Mouse (Mus musculus) neural tube, embryonic 11.5 days (tissue): ENCODE results near the gene Cog3. TPM values are rescaled to one million over a fixed set of nuclear protein-coding genes. Genes with fewer than 3 reads are reported as not detected.

ENCODE experiments used
- ATAC-seq: fragments of 200-750 bp; cut with Nextera tagmentation; 2 replicates; pipeline ENCODE4 v1.8.0; 2017; ENCODE audit warnings: moderate number of reproducible peaks, mild to moderate bottlenecking, moderate TSS enrichment, moderate library complexity; ENCODE audit not compliant: insufficient read depth, low FRiP score, low TSS enrichment
- DNase-seq: peaks from one replicate; pipeline ENCODE4 v3.0.0-alpha.2; 2015; ENCODE audit warnings: low spot score
- H3K27ac ChIP-seq: fragments of 300-500 bp; sonication (generic); 2 replicates; pipeline ENCODE4 v1.5.1; 2014; ENCODE audit warnings: low read depth, mild to moderate bottlenecking, low read length
- H3K27me3 ChIP-seq: fragments of 300-500 bp; sonication (generic); 2 replicates; pipeline ENCODE4 v1.6.1; 2014; ENCODE audit warnings: mild to moderate bottlenecking, low read length, mixed read lengths; ENCODE audit not compliant: control insufficient read depth, insufficient read depth
- H3K36me3 ChIP-seq: fragments of 300-500 bp; sonication (generic); 2 replicates; pipeline ENCODE4 v1.6.1; 2014; ENCODE audit warnings: mild to moderate bottlenecking, low read length, moderate library complexity, mixed read lengths; ENCODE audit not compliant: control insufficient read depth, insufficient read depth
- H3K4me1 ChIP-seq: fragments of 300-500 bp; sonication (generic); 2 replicates; pipeline ENCODE4 v1.6.1; 2014; ENCODE audit warnings: low read length, mixed read lengths; ENCODE audit not compliant: control insufficient read depth, insufficient read depth
- H3K4me2 ChIP-seq: fragments of 300-500 bp; sonication (generic); 2 replicates; pipeline ENCODE4 v1.6.1; 2014; ENCODE audit warnings: low read depth, mild to moderate bottlenecking, moderate library complexity
- H3K4me3 ChIP-seq: fragments of 300-500 bp; sonication (generic); 2 replicates; pipeline ENCODE4 v1.5.1; 2014; ENCODE audit warnings: low read depth, low read length
- H3K9ac ChIP-seq: fragments of 300-500 bp; sonication (generic); 2 replicates; pipeline ENCODE4 v1.6.1; 2014; ENCODE audit warnings: mild to moderate bottlenecking, low read length
- H3K9me3 ChIP-seq: fragments of 300-500 bp; sonication (generic); 2 replicates; pipeline ENCODE4 v1.6.1; 2016; ENCODE audit warnings: low read length; ENCODE audit not compliant: control insufficient read depth
- whole genome bisulfite sequencing: fragments of 180-500 bp; shearing (Covaris S2); extraction: QIAGEN DNeasy Blood & Tissue Kit; methylation state at CpG from one replicate; pipeline ENCODE4 v1.1.7; 2014; 5-methylcytosine and 5-hydroxymethylcytosine counted together
- polyA plus RNA-seq: library from polyadenylated mRNA; unstranded; fragments of >200 nt; fragmentation: Nextera tagmentation; extraction: Ambion mirVana; gene quantifications from 2 replicates; pipeline ENCODE4 v1.2.1, GENCODE M21; 2014

Gene Cog3
- polyA plus RNA-seq, 1 experiment from 2014 or later: 30.0 TPM

GRCm38 (mm10) chr14:75707771-75708170 lies 46.5 kb downstream of the Cog3 start:
- Histone ChIP-seq H3K36me3 (peaks cover 5% of the 10 kb centered on the region), H3K9me3 (no peaks in the 10 kb centered on the region), H3K27me3 (no peaks in the 10 kb centered on the region), H3K4me2 (no peak overlapping the region), H3K9ac (no peak overlapping the region), H3K27ac (no peak overlapping the region), H3K4me1 (no peaks in the 10 kb centered on the region), H3K4me3 (no peak overlapping the region)
- ATAC-seq: no peak
- WGBS: 45% methylated on average over 7 of the region's 7 CpGs
- no peak for DNase-seq

DNA sequence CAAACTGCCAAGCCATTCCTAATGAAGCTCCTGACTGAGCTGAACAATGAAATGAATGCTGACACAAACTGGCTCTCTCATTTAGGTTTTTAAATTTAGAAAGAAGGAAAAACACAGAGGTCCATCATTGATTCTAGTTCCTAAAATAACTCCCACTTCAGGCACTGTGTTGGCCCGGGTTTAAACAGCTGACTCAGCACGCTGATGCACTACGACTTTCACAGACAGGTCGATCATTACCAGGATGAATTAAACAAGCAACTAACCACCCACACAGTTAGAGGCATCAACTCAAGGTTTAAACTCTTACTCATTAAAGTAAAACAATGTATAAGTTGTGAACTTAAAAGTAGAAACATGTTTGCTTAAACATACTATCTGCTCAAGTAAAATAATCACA lies 47.7 kb downstream of the Cog3 start:
- Histone ChIP-seq H3K9me3 (no peaks in the 10 kb centered on the region), H3K4me2 (no peak overlapping the region), H3K9ac (no peak overlapping the region), H3K27me3 (no peaks in the 10 kb centered on the region), H3K36me3 (peaks cover 5% of the 10 kb centered on the region), H3K4me1 (no peaks in the 10 kb centered on the region), H3K27ac (no peak overlapping the region), H3K4me3 (no peak overlapping the region)
- 86% methylated on average over 4 of the region's 4 CpGs for WGBS
- DNase-seq (no peak), ATAC-seq (no peak)

DNA sequence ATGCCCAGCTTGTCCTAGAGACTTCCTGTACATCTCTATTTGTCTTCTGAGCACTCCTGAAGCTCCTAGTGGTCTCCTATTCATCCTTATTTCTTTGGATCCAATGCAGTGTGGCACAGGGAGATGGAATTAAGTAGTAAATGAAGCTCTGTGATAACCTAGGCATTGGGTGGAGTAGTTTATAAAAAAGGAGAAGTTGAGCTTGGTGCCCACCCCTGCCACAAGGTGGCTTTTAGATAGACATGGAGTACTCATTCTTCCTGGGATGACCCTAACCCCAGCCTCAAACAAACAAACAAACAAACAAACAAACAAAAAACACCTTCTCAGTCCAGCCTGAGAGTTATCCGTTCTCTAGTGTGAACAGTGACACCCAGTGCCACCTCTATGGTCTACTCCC lies 56.4 kb downstream of the Cog3 start:
- Histone ChIP-seq H3K27ac (no peak overlapping the region), H3K4me1 (no peaks in the 10 kb centered on the region), H3K9ac (no peak overlapping the region), H3K4me2 (no peak overlapping the region), H3K4me3 (no peak overlapping the region), H3K36me3 (peaks cover 2% of the 10 kb centered on the region; the same call in 1 of the 2 replicates), H3K27me3 (no peaks in the 10 kb centered on the region), H3K9me3 (no peaks in the 10 kb centered on the region)
- 84% methylated on average over 1 of the region's 1 CpGs for WGBS
- ATAC-seq (no peak), DNase-seq (no peak)

- Histone ChIP-seq H3K9ac (no peak overlapping the region), H3K4me3 (no peak overlapping the region), H3K36me3 (peaks cover under 1% of the 10 kb centered on the region; the same call in 1 of the 2 replicates), H3K27ac (no peak overlapping the region), H3K27me3 (no peaks in the 10 kb centered on the region), H3K4me1 (no peaks in the 10 kb centered on the region), H3K9me3 (no peaks in the 10 kb centered on the region), H3K4me2 (no peak overlapping the region)
- ATAC-seq: no peak
- WGBS: 83% methylated on average over 5 of the region's 5 CpGs
- DNase-seq: no peak
These were observed 58.2 kb downstream of the Cog3 start for GRCm38 (mm10) chr14:75696096-75696495.

GRCm38 (mm10) chr14:75690428-75690827 lies 63.9 kb downstream of the Cog3 start:
- no peaks in the 10 kb centered on the region for H3K27me3 ChIP-seq
- H3K36me3 ChIP-seq: no peaks in the 10 kb centered on the region
- DNase-seq (no peak), ATAC-seq (no peak)
- no peaks in the 10 kb centered on the region for H3K4me1 ChIP-seq
- H3K4me2 ChIP-seq: no peak overlapping the region
- 91% methylated on average over 2 of the region's 2 CpGs for WGBS
- no peak overlapping the region for H3K4me3 ChIP-seq
- no peak overlapping the region for H3K27ac ChIP-seq
- H3K9ac ChIP-seq: no peak overlapping the region
- no peaks in the 10 kb centered on the region for H3K9me3 ChIP-seq

DNA sequence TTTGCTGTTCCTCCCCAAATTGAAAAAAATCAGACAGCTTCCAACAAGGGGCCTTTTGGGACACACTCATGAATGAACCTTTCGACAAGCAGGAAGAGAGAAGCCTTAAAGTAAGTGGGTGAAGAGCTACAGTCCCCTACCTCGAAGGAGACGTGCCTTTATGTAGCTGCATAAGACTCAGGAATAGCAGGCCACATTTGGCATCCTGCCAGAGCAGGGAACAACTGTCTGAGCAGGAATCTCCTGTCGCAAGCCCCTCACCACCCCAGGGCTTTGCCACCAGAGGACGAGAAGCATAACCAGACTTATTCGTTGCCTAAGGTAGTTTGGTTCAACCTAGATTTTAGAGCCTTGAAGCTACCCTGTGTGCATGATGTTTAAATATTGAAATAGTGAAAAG lies 78.0 kb downstream of the Cog3 start:
- ATAC-seq (no peak), DNase-seq (no peak)
- Histone ChIP-seq H3K36me3 (no peaks in the 10 kb centered on the region), H3K27me3 (no peaks in the 10 kb centered on the region), H3K4me1 (no peaks in the 10 kb centered on the region), H3K4me3 (no peak overlapping the region), H3K9ac (no peak overlapping the region), H3K27ac (no peak overlapping the region), H3K9me3 (no peaks in the 10 kb centered on the region), H3K4me2 (no peak overlapping the region)
- 79% methylated on average over 6 of the region's 6 CpGs for WGBS

GRCm38 (mm10) chr14:75669085-75669645 lies 85.2 kb downstream of the Cog3 start:
- Histone ChIP-seq H3K4me2 (no peak overlapping the region), H3K27me3 (no peaks in the 10 kb centered on the region), H3K9me3 (no peaks in the 10 kb centered on the region), H3K4me3 (no peak overlapping the region), H3K9ac (no peak overlapping the region), H3K4me1 (no peaks in the 10 kb centered on the region), H3K27ac (no peak overlapping the region), H3K36me3 (no peaks in the 10 kb centered on the region)
- DNase-seq (no peak), ATAC-seq (no peak)
- WGBS: 78% methylated on average over 1 of the region's 1 CpGs

GRCm38 (mm10) chr14:75665430-75666180 lies 88.7 kb downstream of the Cog3 start:
- 94% methylated on average over 2 of the region's 2 CpGs for WGBS
- ATAC-seq (no peak), DNase-seq (no peak)
- Histone ChIP-seq H3K4me2 (no peak overlapping the region), H3K36me3 (no peaks in the 10 kb centered on the region), H3K27me3 (no peaks in the 10 kb centered on the region), H3K4me1 (no peaks in the 10 kb centered on the region), H3K4me3 (no peak overlapping the region), H3K27ac (no peak overlapping the region), H3K9me3 (no peaks in the 10 kb centered on the region), H3K9ac (no peak overlapping the region)

GRCm38 (mm10) chr14:75661548-75661947 lies 92.8 kb downstream of the Cog3 start:
- 52% methylated on average over 8 of the region's 8 CpGs for WGBS
- Histone ChIP-seq H3K4me3 (no peak overlapping the region), H3K36me3 (no peaks in the 10 kb centered on the region), H3K4me1 (0 out of 2 replicates have a peak, but pooled peaks cover 2% of the 10 kb centered on the region), H3K9ac (no peak overlapping the region), H3K4me2 (no peak overlapping the region), H3K9me3 (no peaks in the 10 kb centered on the region), H3K27me3 (no peaks in the 10 kb centered on the region), H3K27ac (no peak overlapping the region)
- DNase-seq: no peak
- ATAC-seq: no peak
